Mouse (Mus musculus) midbrain, postnatal 0 days (tissue): Measurements from ENCODE around the gene Trappc6a. TPM values are rescaled to one million over a fixed set of nuclear protein-coding genes. Genes with fewer than 3 reads are reported as not detected.

Experiments used
- ATAC-seq: fragments of 200-750 bp; cut with Nextera tagmentation; 2 replicates; pipeline ENCODE4 v1.8.0; 2017; ENCODE audit warnings: moderate number of reproducible peaks, mild to moderate bottlenecking, moderate TSS enrichment, moderate library complexity; ENCODE audit not compliant: low FRiP score
- DNase-seq: peaks from one replicate; pipeline ENCODE4 v3.0.0-alpha.2; 2015; ENCODE audit warnings: low spot score
- H3K27ac ChIP-seq: fragments of 300-500 bp; sonication (generic); 2 replicates; pipeline ENCODE4 v1.5.1; 2014; ENCODE audit warnings: low read depth, mild to moderate bottlenecking, low read length, mixed read lengths
- H3K27me3 ChIP-seq: fragments of 300-500 bp; sonication (generic); 2 replicates; pipeline ENCODE4 v1.6.1; 2014; ENCODE audit warnings: low read length, control low read depth, mixed read lengths; ENCODE audit not compliant: insufficient read depth
- H3K36me3 ChIP-seq: fragments of 300-500 bp; sonication (generic); 2 replicates; pipeline ENCODE4 v1.6.1; 2014; ENCODE audit warnings: low read length, control low read depth, mixed read lengths; ENCODE audit not compliant: insufficient read depth
- H3K4me1 ChIP-seq: fragments of 300-500 bp; sonication (generic); 2 replicates; pipeline ENCODE4 v1.6.1; 2014; ENCODE audit warnings: mild to moderate bottlenecking, control low read depth, antibody characterized with exemption, low read length, mixed read lengths; ENCODE audit not compliant: insufficient read depth
- H3K4me2 ChIP-seq: fragments of 300-500 bp; sonication (generic); 2 replicates; pipeline ENCODE4 v1.6.1; 2014; ENCODE audit warnings: low read depth, mild to moderate bottlenecking, low read length, mixed read lengths; ENCODE audit not compliant: poor library complexity, severe bottlenecking
- H3K4me3 ChIP-seq: fragments of 300-500 bp; sonication (generic); 2 replicates; pipeline ENCODE4 v1.5.1; 2014; ENCODE audit warnings: low read depth, mild to moderate bottlenecking, low read length, moderate library complexity
- H3K9ac ChIP-seq: fragments of 300-500 bp; sonication (generic); replicated peaks from 2 replicates; pipeline ENCODE4 v1.6.1; 2014; ENCODE audit warnings: mild to moderate bottlenecking, low read length, moderate library complexity, mixed read lengths; ENCODE audit not compliant: poor library complexity, severe bottlenecking
- H3K9me3 ChIP-seq: fragments of 300-500 bp; sonication (generic); 2 replicates; pipeline ENCODE4 v1.6.1; 2016; ENCODE audit warnings: low read length, control low read depth
- CTCF ChIP-seq: IDR thresholded peaks from 2 replicates; pipeline ENCODE4 v1.5.1; 2016; ENCODE audit warnings: antibody characterized with exemption, mild to moderate bottlenecking
- WGBS: fragments of 180-500 bp; shearing (Covaris S2); extraction: QIAGEN DNeasy Blood & Tissue Kit; methylation state at CpG from one replicate; pipeline ENCODE4 v1.1.7; 2014; 5-methylcytosine and 5-hydroxymethylcytosine counted together
- polyA plus RNA-seq: library from polyadenylated mRNA; unstranded; fragments of >200 nt; fragmentation: Nextera tagmentation; extraction: Ambion mirVana; gene quantifications from 2 replicates; pipeline ENCODE4 v1.2.1, GENCODE M21; 2015
- total RNA-seq: library from RNA; depleted of rRNA; stranded (reverse); fragments of >200 nt; gene quantifications from 2 replicates; pipeline ENCODE4 v1.2.3, GENCODE M21; 2014

Trappc6a gene
- total and polyA plus RNA-seq, 2 experiments from 2014 or later, result 23.9 to 32.6 TPM

GRCm38 (mm10) chr7:19483281-19483680 lies 24.9 kb upstream of the Trappc6a start:
- H3K4me3 ChIP-seq, result no peak overlapping the region
- H3K9ac ChIP-seq, result no peak overlapping the region
- H3K4me1 ChIP-seq, result no peaks in the 10 kb centered on the region
- no peaks in the 10 kb centered on the region for H3K36me3 ChIP-seq
- TF ChIP-seq CTCF, result no peak
- H3K27me3 ChIP-seq, result peaks cover 7% of the 10 kb centered on the region
- H3K27ac ChIP-seq, result no peak overlapping the region
- H3K4me2 ChIP-seq, result no peak overlapping the region
- DNase-seq, result no peak
- ATAC-seq, result no peak
- H3K9me3 ChIP-seq, result no peaks in the 10 kb centered on the region
- WGBS, result 85% methylated on average over 8 of the region's 8 CpGs

GRCm38 (mm10) chr7:19485488-19485887 lies 22.7 kb upstream of the Trappc6a start:
- Histone ChIP-seq H3K36me3 (no peaks in the 10 kb centered on the region), H3K9me3 (no peaks in the 10 kb centered on the region), H3K4me3 (no peak overlapping the region), H3K4me1 (no peaks in the 10 kb centered on the region), H3K9ac (no peak overlapping the region), H3K27me3 (peaks cover 24% of the 10 kb centered on the region), H3K4me2 (no peak overlapping the region), H3K27ac (no peak overlapping the region)
- no peak for ATAC-seq
- TF ChIP-seq CTCF, result no peak
- WGBS, result 88% methylated on average over 1 of the region's 1 CpGs
- no peak for DNase-seq

- no peak for ATAC-seq
- no peak overlapping the region for H3K9ac ChIP-seq
- WGBS, result 92% methylated on average over 7 of the region's 7 CpGs
- H3K4me3 ChIP-seq, result no peak overlapping the region
- peaks cover 35% of the 10 kb centered on the region for H3K27me3 ChIP-seq
- no peak overlapping the region for H3K4me2 ChIP-seq
- no peak overlapping the region for H3K27ac ChIP-seq
- no peaks in the 10 kb centered on the region for H3K4me1 ChIP-seq
- TF ChIP-seq CTCF, result no peak
- no peaks in the 10 kb centered on the region for H3K36me3 ChIP-seq
- H3K9me3 ChIP-seq, result no peaks in the 10 kb centered on the region
- no peak for DNase-seq
Measured at GRCm38 (mm10) chr7:19486549-19486948, 21.6 kb upstream of the Trappc6a start.

GRCm38 (mm10) chr7:19489525-19489924 lies 18.7 kb upstream of the Trappc6a start:
- Histone ChIP-seq H3K27me3 (peaks cover 39% of the 10 kb centered on the region), H3K9me3 (no peaks in the 10 kb centered on the region), H3K4me1 (no peaks in the 10 kb centered on the region), H3K9ac (0 out of 2 replicates have a peak overlapping the region, but pooled peaks have one; percentile 9), H3K4me3 (peak overlapping the region; percentile 34), H3K27ac (no peak overlapping the region), H3K36me3 (no peaks in the 10 kb centered on the region), H3K4me2 (peak overlapping the region; percentile 53)
- DNase-seq (peak; percentile 12), ATAC-seq (peak; percentile 54)
- WGBS, result 2% methylated on average over 31 of the region's 31 CpGs
- no peak for TF ChIP-seq CTCF

GRCm38 (mm10) chr7:19491731-19492130 lies 16.5 kb upstream of the Trappc6a start:
- no peak overlapping the region for H3K9ac ChIP-seq
- TF ChIP-seq CTCF, result peak; percentile 28

GRCm38 (mm10) chr7:19494751-19495474 lies 13.3 kb upstream of the Trappc6a start:
- Histone ChIP-seq H3K4me2 (no peak overlapping the region), H3K9me3 (no peaks in the 10 kb centered on the region), H3K36me3 (no peaks in the 10 kb centered on the region), H3K27ac (no peak overlapping the region), H3K9ac (no peak overlapping the region), H3K27me3 (peaks cover 20% of the 10 kb centered on the region), H3K4me1 (no peaks in the 10 kb centered on the region), H3K4me3 (no peak overlapping the region)
- no peak for TF ChIP-seq CTCF
- ATAC-seq, result no peak
- 85% methylated on average over 25 of the region's 25 CpGs for WGBS
- DNase-seq, result no peak

More at GRCm38 (mm10) chr7:19491731-19492130, 16.5 kb upstream of the Trappc6a start:
- Histone ChIP-seq H3K27ac (no peak overlapping the region), H3K9me3 (no peaks in the 10 kb centered on the region), H3K4me1 (no peaks in the 10 kb centered on the region), H3K4me2 (peak overlapping the region; percentile 28), H3K4me3 (peak overlapping the region; percentile 12; the same call in 1 of the 2 replicates), H3K36me3 (no peaks in the 10 kb centered on the region), H3K27me3 (peaks cover 42% of the 10 kb centered on the region)
- 1% methylated on average over 24 of the region's 26 CpGs for WGBS
- ATAC-seq (no peak), DNase-seq (no peak)
